Mouse (Mus musculus) heart, adult 8-10 months (tissue): ENCODE measurements at regions not wholly inside any gene's neighbourhood (a gene's known extent, or its start where the extent isn't known, plus 50 kb on each side); places are given as distances from the start of the nearest gene placed in this dataset.
"Not testable (repeated sequence)": the region's sequence is repeated elsewhere in the genome, so short reads cannot be mapped to it uniquely, and the experiment has no call there.

ENCODE experiments used
- DNase-seq: peaks from one replicate; pipeline ENCODE4 v3.0.0; 2022; ENCODE audit warnings: low spot score

- DNase-seq, result peak; percentile 16
These were observed 171.9 kb downstream of the Epm2a start for GRCm38 (mm10) chr10:11515144-11515543.

DNA sequence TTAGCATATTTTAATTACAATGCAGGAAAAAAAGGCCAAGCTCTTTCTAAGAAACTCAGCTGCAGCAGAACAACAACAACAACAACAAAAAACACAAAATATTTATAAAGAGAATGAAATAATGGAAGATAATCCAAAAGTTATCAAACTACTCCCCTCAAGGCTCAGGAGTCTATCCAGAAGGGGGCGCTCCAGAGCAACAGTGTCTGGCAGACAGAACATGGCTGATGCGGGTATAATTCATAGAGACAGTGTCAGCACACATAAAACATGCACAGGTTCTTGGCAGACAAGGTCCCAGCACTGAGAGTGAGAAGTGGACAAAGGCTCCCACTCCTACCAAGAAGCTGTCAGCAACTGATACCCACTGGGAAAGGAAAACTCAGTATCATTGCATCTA is 173.9 kb downstream of the Epm2a start:
- no peak for DNase-seq

DNA sequence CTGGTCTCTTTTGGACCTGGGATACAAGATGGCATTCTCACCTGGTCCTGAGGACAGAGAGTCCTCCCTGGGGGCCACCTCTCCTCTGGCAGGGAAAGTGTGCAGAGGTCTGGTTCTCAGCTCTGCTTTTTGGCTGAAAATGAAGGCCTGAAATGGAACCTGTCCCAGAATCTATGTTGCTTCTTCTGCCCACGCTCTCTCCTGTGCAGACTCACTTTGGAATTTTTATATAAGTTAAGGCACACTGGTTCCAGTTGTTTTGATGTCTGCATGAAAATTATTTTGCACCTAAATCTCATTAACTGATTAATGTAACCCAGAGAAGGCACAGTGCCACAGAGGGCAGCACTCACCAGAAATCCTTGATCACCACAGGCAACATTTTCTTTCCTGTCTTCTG is 188.1 kb downstream of the Epm2a start:
- no peak for DNase-seq

- DNase-seq, result not testable (repeated sequence)
These were observed 212.2 kb downstream of the Epm2a start for GRCm38 (mm10) chr10:11555376-11555775.

- no peak for DNase-seq
These were observed 227.4 kb downstream of the Epm2a start for GRCm38 (mm10) chr10:11570523-11571055.

- DNase-seq, result no peak
These were observed 265.2 kb downstream of the Epm2a start for GRCm38 (mm10) chr10:11608451-11608850.

DNA sequence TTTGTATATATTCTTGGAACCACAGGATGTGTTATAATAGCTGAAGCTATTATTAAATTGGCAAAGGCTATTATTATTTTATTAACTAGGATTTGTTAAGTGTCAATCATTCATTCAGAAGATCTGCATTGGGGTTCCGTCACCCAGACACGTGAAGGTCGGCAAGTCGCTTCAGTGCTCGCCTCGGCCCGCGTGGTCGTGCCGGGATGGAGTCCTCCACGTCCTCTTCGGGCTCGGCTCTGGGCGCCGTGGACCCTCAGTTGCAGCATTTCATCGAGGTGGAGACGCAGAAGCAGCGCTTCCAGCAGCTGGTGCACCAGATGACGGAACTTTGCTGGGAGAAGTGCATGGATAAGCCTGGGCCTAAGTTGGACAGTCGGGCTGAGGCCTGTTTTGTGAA is 265.9 kb downstream of the Epm2a start:
- not testable (repeated sequence) for DNase-seq

GRCm38 (mm10) chr10:11648151-11648550 is 304.9 kb downstream of the Epm2a start:
- DNase-seq, result no peak

DNA sequence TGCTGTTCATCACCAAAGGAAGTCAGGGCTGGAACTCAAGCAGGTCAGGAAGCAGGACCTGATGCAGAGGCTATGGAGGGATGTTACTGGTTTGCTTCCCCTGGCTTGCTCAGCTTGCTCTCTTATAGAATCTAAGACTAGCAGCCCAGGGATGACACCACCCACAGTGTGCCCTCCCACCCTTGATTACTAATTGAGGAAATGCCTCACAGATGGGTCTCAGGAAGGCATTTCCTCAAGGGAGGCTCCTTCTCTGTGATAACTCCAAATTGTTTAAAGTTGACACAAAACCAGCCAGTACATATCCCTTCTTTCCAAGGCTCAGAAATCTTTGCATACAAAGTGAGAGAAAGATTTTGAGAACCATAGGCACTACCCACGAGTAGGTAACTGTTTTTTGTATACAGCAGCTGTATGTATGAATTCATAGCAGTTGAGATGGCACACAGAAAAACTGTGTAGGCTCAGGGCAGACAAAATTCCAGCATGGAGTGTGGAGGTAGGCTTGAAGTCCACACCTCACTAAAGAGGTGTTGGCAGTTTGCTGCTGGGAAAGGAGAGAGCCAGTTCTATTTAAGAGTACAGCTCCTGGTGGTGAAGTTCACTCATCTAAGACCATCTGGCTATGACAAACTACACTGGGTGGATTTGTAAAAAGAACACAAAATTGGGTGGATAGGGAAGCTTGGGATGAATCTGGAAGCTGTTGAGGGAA is 317.0 kb downstream of the Epm2a start:
- no peak for DNase-seq

DNA sequence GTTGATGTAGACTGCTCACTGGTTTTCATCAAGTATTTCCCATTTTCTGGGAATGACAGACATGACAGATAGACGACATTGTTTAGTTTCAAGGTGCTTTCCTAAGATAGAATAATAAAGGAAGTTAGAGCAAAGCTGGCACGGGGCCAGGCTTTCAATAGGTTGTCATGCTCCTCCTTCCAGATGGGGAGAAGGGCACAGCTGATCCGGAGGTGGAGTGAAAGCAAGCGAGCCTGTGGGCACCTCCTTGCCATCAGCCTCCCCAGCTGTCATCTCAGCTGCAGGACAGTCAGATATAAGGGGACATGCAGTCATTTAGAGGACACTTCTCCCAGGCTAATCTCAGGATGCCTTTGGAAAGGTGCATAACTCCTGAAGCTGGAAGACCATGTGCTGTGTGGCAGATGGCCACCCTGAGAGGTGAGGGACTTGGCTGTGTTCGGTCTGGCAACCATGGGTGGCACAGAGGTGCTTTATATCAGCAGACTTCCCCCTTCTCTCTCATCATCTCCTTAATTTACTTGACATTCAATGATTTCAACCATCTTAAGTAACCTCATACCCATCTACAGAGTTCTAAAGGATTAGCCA is 318.6 kb downstream of the Epm2a start:
- no peak for DNase-seq

GRCm38 (mm10) chr10:11709742-11710141 is 366.5 kb downstream of the Epm2a start:
- DNase-seq, result no peak

DNA sequence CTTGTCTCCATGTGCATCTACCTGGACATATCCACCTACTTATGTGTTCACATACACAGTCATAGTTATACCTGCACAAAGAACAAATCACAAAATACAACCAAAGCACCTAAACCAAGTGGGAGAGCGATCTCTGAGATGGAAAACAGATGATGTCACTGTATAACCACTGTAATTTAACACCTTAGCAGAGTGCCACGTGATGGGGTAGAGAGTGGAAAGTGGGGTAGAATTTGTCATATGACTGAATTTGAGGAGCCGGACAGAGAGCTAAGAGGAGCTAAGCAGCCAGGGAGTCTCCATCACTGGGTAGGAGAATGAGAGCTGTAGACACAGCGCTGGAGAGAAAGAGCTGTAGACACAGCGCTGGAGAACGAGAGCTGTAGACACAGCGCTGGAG is 381.6 kb downstream of the Epm2a start:
- no peak for DNase-seq

DNA sequence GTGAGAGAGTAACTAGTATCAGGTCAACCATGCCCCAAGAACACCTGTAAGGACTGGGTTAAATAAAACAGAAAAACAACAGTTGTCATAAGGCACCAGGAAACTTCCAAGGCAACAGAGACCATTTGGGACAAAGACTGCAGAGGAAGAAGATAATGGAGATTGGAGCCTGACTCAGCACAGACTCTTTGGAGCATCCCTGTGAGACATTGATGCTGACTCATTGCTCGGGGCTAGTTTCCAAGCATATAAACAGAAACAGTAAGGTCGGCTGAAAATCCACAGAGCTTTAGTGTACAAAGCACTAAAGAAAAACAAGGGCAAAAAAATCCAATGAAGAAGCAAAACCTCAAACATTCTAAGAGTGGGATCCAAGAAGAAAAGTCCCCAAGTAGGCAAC is 386.3 kb downstream of the Epm2a start:
- DNase-seq, result no peak

GRCm38 (mm10) chr10:11739574-11740368 is 396.6 kb downstream of the Epm2a start:
- DNase-seq, result no peak

- no peak for DNase-seq
These were observed 402.4 kb downstream of the Epm2a start for GRCm38 (mm10) chr10:11745587-11745986.

- no peak for DNase-seq
These were observed 403.8 kb downstream of the Epm2a start for GRCm38 (mm10) chr10:11746959-11747358.

GRCm38 (mm10) chr10:11755105-11755730 is 412.0 kb downstream of the Epm2a start:
- DNase-seq, result no peak

DNA sequence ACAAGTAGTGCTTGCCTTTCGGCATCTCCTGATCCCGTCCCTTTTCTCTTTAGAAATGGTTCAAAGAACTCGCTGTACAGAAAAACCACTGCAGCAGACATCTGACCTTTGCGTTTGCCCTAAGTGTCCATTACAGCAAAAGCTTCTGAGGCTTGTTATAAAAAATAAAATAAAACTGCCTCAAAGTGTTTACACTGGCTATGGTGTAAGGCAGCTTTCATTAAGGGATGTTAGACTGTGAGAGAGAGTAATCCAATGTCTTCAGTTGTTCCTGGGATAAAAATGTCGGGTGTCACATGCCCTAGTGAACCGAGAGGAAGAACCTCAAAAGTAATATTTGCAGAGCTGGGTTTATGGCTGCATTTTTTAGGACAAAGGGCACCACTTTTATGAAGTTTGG is 434.7 kb downstream of the Epm2a start:
- DNase-seq, result no peak

- no peak for DNase-seq
These were observed 437.1 kb downstream of the Epm2a start for GRCm38 (mm10) chr10:11780302-11780701.

DNA sequence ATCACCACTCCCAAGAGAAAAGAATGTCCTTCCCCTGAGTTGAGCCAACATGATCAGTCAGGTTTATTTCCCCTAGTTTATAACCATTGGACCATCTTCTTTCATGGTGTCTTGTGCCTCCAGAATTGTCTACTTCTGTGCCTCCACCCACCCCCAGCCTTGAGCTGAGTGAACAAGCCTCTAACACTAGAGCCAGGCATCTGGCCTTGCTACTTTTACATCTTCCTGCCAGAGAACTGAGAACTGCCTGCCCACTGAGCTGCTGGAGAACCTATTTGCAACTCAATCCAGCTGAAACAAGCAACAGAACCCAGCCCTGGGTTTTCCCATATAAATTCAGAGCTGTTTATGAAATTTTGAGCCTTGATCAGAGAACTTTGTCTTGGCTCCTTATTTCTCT is 444.0 kb downstream of the Epm2a start:
- DNase-seq, result no peak

DNA sequence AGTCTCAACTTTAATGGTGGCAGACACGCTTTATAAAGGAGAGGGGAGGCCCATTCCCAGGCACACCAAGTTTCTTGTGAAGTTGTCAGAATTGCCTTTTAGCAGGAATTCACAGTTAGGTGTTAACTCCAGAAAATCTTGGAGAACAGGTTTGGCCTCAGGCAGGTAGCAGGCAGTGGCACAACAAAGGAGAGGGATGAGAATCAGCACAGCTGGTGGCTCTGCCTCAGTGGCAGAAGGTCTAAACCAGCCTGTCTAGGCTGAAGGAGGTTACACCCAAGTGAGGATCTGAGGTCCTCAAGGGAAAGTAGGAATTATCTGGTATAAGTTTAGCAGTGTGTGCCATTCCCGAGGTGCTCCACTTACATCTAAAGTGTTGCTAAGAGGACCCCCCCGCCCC is 456.3 kb downstream of the Epm2a start:
- DNase-seq, result no peak
